Mouse (Mus musculus) C2C12 (cell line): ENCODE data around the gene Tprg.

Source experiments
- CEBPB ChIP-seq: IDR thresholded peaks from one replicate; pipeline ENCODE4 v1.6.1; 2011; ENCODE audit warnings: low read depth, mild to moderate bottlenecking, control low read depth, moderate library complexity
- CTCF ChIP-seq: IDR thresholded peaks from one replicate; pipeline ENCODE4 v1.5.1; 2011; ENCODE audit not compliant: control insufficient read depth, insufficient read depth, insufficient read length
- MAX ChIP-seq: IDR thresholded peaks from one replicate; pipeline ENCODE4 v1.6.1; 2011; ENCODE audit warnings: mild to moderate bottlenecking, control low read depth
- MYOD1 ChIP-seq: IDR thresholded peaks from one replicate; pipeline ENCODE4 v1.6.1; 2011; ENCODE audit warnings: low read depth; ENCODE audit not compliant: control insufficient read depth, insufficient read length
- MYOG ChIP-seq: IDR thresholded peaks from one replicate; pipeline ENCODE4 v1.6.1; 2011; ENCODE audit not compliant: control insufficient read depth, insufficient read length; ENCODE audit errors: extremely low read depth
- USF1 ChIP-seq: IDR thresholded peaks from one replicate; pipeline ENCODE4 v1.6.1; 2011; ENCODE audit warnings: low read depth, mild to moderate bottlenecking, control low read depth, moderate library complexity

GRCm38 (mm10) chr16:25263520-25264149, 23.0 kb upstream of the Tprg start:
- TF ChIP-seq CTCF (peak; percentile 60), MAX (no peak), MYOD1 (no peak), CEBPB (no peak), USF1 (no peak), MYOG (no peak)
